Mouse (Mus musculus): Measurements from ENCODE around the gene Fam19a3.
A peak's percentile ranks its signal among the peaks of the same experiment; 100 is the strongest.

Gene Fam19a3

GRCm38 (mm10) chr3:104792360-104793270 is 11.0 kb upstream of the Fam19a3 start:
- no peak for DNase-seq (ENCODE audit: low spot score)

GRCm38 (mm10) chr3:104791671-104792070 is 10.0 kb upstream of the Fam19a3 start:
- DNase-seq (ENCODE audit: low spot score), result no peak

GRCm38 (mm10) chr3:104791017-104791416 is 9.4 kb upstream of the Fam19a3 start:
- no peak for DNase-seq (ENCODE audit: low spot score)

- no peak for DNase-seq (ENCODE audit: low spot score)
These were observed 8.8 kb upstream of the Fam19a3 start for GRCm38 (mm10) chr3:104790401-104790937.

GRCm38 (mm10) chr3:104789822-104790221 is 8.2 kb upstream of the Fam19a3 start:
- no peak for DNase-seq (ENCODE audit: low spot score)

- DNase-seq (ENCODE audit: low spot score), result no peak
These were observed 7.6 kb upstream of the Fam19a3 start for GRCm38 (mm10) chr3:104789312-104789605.

DNA sequence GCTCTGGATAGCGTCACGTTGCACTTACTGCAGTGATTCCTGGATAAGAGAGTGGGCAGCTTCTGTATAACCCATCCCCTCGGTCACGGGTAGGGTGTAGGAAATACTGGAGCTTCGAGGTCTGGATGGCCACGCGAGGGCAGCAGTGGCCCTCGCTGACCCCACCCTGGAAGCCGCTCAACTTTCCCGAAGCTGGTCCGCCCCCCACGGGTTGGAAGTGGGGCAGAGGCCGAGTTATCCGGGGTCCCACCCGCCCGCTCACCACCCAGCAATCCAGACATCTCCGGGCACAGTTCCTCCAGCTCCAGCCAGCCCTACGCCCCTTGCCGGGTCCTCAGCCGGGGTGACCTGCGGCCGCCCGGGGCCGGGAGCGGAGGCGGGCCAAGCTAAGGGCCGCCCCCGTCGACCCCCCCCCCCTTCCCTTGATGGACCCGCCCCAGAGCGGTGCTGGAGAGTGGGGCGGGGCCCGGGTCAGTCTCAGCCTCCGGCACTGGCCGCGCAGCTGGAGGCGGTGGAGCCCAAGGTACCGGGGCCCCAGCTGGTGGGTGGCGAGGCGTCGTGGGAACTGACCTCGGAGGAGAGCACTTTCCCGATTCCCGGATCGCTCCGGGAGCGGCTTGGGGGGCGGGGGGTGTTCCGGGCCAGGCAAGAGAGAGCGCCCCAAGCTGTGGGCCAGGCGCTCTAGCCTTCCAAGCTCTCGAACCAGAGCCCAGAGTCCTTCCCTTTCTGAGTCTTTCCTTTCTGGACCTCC is 7.1 kb upstream of the Fam19a3 start:
- no peak for DNase-seq (ENCODE audit: low spot score)

DNA sequence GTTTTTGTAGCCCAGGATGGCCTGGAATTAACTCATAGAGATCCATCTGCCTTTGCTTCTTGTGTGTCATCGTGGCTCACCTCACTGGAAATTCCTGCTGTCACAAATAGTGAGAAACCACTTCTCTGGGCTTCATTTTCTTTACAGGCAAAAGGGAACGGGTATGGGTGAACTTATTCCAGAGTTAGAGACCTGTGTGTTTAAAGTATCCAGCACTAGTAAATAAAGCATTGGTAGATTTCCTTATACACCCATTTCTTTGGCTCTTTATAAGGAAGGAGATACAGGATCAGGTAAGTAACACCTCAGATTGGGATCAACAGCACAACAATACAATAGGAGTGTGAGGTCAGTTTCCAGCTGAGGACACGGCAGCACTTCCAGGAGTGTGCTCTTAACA is 6.4 kb upstream of the Fam19a3 start, which contains the start of gene Rhoc:
TSS of gene Rhoc (plus strand) at position 301 of the 400 bp plus-strand sequence.
- no peak for DNase-seq (ENCODE audit: low spot score)

DNA sequence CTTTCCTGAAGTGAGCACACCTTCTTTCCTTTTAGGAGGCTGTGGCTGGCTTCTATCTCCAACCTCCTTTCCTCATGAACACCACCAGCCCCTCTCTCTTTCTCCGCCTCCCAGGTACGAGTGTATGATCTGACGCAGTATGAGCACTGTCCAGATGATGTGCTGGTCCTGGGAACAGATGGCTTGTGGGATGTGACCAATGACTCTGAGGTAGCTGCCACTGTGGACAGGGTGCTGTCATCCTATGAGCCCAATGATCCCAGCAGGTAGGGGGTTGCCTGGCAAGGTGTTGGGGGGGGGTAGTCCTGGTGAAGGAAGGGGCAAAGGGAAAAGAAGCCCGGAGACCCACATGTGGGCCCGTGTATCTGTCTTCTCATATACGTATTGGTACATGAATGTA is 3.6 kb upstream of the Fam19a3 start:
- no peak for DNase-seq (ENCODE audit: low spot score)

DNA sequence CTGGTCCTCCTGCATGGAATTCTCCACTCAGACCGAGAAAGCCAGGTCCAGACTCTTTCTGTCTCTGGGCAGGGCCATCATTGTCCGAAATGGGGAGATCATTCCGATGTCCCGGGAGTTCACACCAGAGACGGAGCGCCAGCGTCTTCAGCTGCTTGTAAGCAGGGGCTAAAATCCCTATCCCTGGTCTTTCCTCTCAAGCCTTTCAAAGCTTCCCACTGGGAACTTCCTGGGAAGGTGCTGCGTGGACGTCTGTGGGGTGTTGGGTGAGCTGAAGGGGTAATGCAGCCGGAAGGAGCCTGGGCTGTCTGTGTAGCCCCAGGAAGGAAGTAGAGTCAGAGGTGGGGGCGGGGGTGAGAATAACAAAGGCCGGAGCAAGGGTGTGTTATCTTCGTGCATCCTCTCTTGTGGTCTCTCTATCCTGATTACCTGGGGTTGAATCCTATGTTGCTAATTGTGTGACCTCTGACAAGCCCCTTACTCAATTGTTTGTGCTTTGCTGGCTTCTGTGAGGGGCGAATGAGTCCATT is 2.4 kb upstream of the Fam19a3 start:
- no peak for DNase-seq (ENCODE audit: low spot score)

DNA sequence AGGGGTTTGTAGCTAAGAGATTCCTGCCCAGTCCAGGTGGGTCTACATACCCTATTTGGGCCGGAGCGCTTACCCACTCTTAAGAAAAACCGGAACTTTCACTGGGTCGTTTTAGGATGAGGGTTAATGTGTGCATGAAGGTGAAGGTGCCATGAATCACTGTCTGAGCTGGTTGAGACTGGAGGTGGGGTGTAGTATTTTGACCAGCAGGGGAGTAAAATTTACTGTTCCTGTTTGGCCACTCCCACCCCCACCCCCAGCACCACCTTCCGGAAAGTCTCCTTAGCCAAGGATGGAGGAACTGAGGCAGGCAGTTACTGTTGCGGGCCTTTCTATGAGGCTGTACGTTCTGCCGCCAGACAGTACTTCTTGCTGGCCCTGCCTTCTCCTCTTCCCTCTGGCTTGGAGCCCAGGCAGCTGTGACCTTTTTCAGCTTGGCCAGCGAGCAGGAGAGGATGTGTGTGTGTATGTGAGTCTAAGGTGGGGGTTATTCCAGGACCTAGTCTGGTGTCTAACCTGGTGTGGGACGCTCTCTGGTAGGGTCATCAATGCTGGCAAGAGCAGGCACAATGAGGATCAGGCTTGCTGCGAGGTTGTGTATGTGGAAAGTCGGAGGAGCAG is 531 bp upstream of the Fam19a3 start:
- no peak for DNase-seq (ENCODE audit: low spot score)

DNA sequence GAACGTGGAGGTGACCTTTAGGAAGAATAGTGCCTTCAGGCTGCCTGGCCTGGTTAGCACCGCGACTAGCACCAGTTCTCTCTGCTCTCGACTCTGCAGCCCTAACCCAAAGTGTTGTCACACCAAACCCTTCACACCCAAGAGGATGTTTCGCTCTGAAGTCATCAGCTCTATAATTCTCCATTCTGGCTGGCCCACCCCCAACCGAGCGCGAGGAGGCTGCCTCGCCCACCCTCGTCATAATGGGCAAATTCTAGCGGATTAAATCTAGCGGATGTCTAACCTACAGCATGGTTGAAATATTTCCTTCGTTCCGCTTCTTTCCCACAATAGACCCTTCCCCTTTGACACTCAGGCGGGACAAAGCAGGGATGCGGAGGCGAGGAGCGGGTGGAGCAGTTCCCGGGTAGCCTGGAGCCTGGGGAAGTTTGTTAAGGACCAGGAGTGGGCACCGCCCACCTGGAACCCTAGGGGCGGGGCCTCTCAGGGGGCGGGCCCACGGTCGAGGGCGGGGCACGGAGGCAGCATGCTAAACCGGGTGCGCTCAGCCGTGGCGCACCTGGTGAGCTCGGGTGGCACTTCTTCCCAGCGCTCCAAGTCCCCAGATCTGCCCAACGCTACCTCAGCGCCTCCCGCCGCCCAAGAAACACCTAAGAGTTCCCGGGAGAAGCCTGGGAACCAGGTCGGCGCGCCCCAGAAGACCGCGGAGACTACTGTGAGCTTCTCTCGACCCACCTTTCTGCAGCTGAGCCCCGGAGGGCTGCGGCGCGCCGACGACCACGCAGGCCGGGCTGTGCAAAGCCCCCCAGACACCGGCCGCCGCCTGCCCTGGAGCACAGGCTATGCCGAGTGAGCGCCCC is 849 bp downstream of the Fam19a3 start, which contains the start of gene Ppm1j:
TSS of gene Ppm1j (plus strand) at position 496 of the 860 bp plus-strand sequence.
- peak; percentile 37 for DNase-seq (ENCODE audit: low spot score)

DNA sequence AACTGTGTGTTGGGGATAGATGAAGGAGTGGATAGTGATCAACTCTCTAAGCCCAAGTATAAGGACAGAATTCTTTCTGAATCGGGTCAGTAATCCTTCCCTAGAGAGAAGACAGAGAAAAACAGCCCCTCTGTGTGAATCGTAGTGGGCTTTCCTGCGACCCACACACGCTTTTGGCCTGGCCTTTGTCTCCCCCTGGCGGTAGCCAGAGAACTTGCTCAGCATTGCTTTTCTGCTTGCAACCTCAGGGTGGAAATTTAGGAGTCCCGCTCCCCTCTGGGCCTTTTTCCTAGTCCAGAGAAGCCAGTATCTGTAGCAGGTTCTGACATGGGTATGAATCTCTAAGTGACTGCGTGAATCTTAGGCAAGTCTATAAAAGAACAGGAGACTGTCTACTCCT is 1.7 kb downstream of the Fam19a3 start:
- DNase-seq (ENCODE audit: low spot score), result peak; percentile 39

DNA sequence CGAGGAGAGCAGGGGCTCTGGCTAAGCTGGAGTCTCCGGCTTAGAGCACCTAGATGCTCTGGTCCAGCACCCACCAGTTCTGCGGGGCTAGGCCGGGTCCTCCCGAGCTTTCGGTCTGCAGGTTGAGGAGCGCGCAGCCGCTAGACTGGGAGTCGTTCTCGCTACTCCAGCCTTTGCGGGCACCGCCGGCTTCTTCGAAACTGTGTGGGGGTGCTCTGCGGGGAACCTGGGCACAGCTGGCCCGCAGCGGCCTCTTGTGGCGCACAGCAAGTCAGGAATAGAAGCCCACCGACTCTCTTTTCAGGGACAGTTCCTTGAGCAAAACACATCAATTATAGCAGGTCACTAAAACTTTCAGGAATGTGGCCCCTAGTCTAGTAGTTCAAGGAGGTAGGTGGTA is 4.3 kb downstream of the Fam19a3 start:
- DNase-seq (ENCODE audit: low spot score), result no peak

DNA sequence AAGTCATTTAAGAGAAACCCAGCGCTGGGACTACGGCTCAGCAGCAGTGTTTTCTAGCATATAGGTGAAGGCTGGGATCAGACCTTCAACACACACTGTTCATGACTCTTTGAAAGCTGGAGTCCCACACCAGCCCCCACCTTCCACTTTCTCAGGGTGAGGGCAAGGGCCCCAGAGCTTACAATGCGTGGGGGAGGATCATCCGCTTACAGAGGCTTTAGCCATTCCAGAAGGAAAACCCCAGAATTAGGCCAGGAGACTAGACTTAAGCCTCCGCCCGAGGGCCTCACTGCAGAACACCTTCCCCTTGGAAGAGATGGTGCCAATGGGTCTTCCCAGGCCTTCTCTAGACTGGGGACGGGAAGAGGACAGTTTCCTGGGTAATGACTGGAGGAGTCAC is 8.3 kb downstream of the Fam19a3 start:
- DNase-seq (ENCODE audit: low spot score), result no peak

GRCm38 (mm10) chr3:104771460-104771859 is 10.2 kb downstream of the Fam19a3 start:
- DNase-seq (ENCODE audit: low spot score), result no peak

GRCm38 (mm10) chr3:104770918-104771317 is 10.7 kb downstream of the Fam19a3 start:
- no peak for DNase-seq (ENCODE audit: low spot score)

DNA sequence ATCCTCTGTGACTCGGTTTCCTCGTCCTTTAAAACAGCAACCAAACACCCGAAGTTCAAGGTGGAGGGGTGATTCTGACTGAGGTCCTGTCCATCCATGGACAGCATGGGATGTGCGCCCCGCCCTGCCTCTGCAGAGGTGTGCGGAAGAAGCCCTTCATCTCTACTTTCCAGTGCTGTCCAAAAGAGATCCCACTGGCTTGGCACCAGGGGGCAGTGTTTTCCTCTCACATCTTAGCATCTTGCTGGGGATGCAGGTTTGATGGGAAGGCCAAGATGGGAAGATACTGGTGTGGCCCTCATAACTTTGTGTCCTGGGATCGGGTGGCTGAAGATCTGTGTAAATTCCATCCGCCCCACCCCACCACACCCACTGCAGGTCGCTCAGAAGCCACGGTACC is 11.6 kb downstream of the Fam19a3 start:
- DNase-seq (ENCODE audit: low spot score), result no peak

DNA sequence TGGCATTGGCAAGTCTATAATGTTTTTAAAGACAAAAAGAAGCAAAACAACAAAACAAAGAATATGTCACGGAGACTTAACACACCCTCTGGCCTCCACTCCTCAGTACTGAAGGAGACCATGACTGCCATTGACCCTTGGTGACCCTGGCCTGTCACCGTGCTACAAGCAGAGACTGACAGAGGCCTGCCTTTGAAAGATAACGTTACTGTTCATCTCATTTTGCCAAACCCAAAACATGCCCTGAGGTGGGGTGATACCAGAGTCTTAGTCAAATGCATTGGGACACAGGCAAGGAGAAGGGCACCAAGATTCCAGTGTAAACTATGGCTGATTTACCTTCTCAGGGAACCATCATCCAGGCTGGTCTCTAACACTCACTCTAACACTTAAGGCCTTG is 12.5 kb downstream of the Fam19a3 start:
- no peak for DNase-seq (ENCODE audit: low spot score)

- DNase-seq (ENCODE audit: low spot score), result no peak
These were observed 13.9 kb downstream of the Fam19a3 start for GRCm38 (mm10) chr3:104767716-104768115.

- no peak for DNase-seq (ENCODE audit: low spot score)
These were observed 14.5 kb downstream of the Fam19a3 start for GRCm38 (mm10) chr3:104767141-104767540.
